Mouse (Mus musculus): ENCODE results near the gene Rac2.

DNA sequence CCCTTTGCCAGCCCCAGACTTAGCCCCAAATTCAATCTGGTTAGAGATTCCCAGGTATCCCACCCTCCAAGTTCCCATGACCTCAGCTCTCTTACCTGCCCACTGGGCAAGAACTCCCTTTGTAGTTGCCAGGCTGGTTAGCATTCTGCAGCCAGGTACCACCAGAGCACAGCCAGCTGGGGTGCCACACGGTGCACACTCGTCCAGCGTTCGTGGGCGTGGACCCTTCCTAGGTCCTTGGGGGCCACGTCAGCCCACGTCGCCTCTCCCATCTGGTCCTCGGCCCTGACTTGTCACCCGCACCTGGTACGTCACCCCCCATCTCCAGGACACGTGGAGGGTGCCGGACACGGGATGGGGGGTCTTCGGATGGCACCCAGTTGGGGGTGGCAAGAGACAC, 28.5 kb downstream of the Rac2 start:
- no peak for TF ChIP-seq CTCF (IDR thresholded peaks at IDR 0.05; ENCODE audit: low read depth, low read length)
- no peak for TF ChIP-seq POLR2A (IDR thresholded peaks at IDR 0.05; ENCODE audit: extremely low read depth, insufficient read depth, low read length)
